Mouse (Mus musculus) forebrain, embryonic 16.5 days (tissue): Measurements from ENCODE around the gene Tbx21. TPM values are rescaled to one million over a fixed set of nuclear protein-coding genes. Genes with fewer than 3 reads are reported as not detected.

Source experiments
- ATAC-seq: fragments of 200-750 bp; cut with Nextera tagmentation; 2 replicates; pipeline ENCODE4 v1.8.0; 2017; ENCODE audit warnings: mild to moderate bottlenecking, moderate library complexity
- H3K27ac ChIP-seq: fragments of 300-500 bp; sonication (generic); 2 replicates; pipeline ENCODE4 v1.5.1; 2014; ENCODE audit warnings: low read length, control low read depth
- H3K27me3 ChIP-seq: fragments of 300-500 bp; sonication (generic); replicated peaks from 2 replicates; pipeline ENCODE4 v1.6.1; 2014; ENCODE audit warnings: low read length; ENCODE audit not compliant: control insufficient read depth, insufficient read depth
- H3K36me3 ChIP-seq: fragments of 300-500 bp; sonication (generic); 2 replicates; pipeline ENCODE4 v1.6.1; 2014; ENCODE audit not compliant: control insufficient read depth, insufficient read depth
- H3K4me1 ChIP-seq: fragments of 300-500 bp; sonication (generic); replicated peaks from 2 replicates; pipeline ENCODE4 v1.6.1; 2014; ENCODE audit warnings: low read length; ENCODE audit not compliant: control insufficient read depth, insufficient read depth
- H3K4me2 ChIP-seq: fragments of 300-500 bp; sonication (generic); 2 replicates; pipeline ENCODE4 v1.6.1; 2014; ENCODE audit warnings: mild to moderate bottlenecking, low read length, control low read depth
- H3K4me3 ChIP-seq: fragments of 300-500 bp; sonication (generic); replicated peaks from 2 replicates; pipeline ENCODE4 v1.5.1; 2014; ENCODE audit warnings: mild to moderate bottlenecking, low read length, control low read depth
- H3K9ac ChIP-seq: fragments of 300-500 bp; sonication (generic); replicated peaks from 2 replicates; pipeline ENCODE4 v1.6.1; 2014; ENCODE audit warnings: low read depth, low read length, control low read depth
- H3K9me3 ChIP-seq: fragments of 300-500 bp; sonication (generic); 2 replicates; pipeline ENCODE4 v1.6.1; 2016; ENCODE audit warnings: low read length; ENCODE audit not compliant: control insufficient read depth
- WGBS: fragments of 180-500 bp; shearing (Covaris S2); extraction: QIAGEN DNeasy Blood & Tissue Kit; methylation state at CpG from one replicate; pipeline ENCODE4 v1.1.7; 2014; 5-methylcytosine and 5-hydroxymethylcytosine counted together
- polyA plus RNA-seq: library from polyadenylated mRNA; unstranded; fragments of >200 nt; fragmentation: Nextera tagmentation; extraction: Ambion mirVana; gene quantifications from 2 replicates; pipeline ENCODE4 v1.2.1, GENCODE M21; 2015

The Tbx21 gene
- polyA plus RNA-seq, 1 experiment from 2014 or later = 0.38 TPM

- no peak overlapping the region for H3K4me2 ChIP-seq
Measured at GRCm38 (mm10) chr11:97149026-97149425, 33.9 kb upstream of the Tbx21 start.

GRCm38 (mm10) chr11:97148591-97148990, 33.5 kb upstream of the Tbx21 start:
- no peak for ATAC-seq
- 48% methylated on average over 12 of the region's 12 CpGs for WGBS
- no peak overlapping the region for H3K4me2 ChIP-seq

More at GRCm38 (mm10) chr11:97149026-97149425, 33.9 kb upstream of the Tbx21 start:
- H3K4me3 ChIP-seq = no peak overlapping the region
- H3K36me3 ChIP-seq = no peaks in the 10 kb centered on the region; the same call in 1 of the 2 replicates
- H3K9me3 ChIP-seq = no peaks in the 10 kb centered on the region
- peaks cover 22% of the 10 kb centered on the region for H3K4me1 ChIP-seq
- H3K9ac ChIP-seq = peak overlapping the region; percentile 4; the same call in 1 of the 2 replicates
- WGBS = 27% methylated on average over 9 of the region's 9 CpGs
- ATAC-seq = no peak
- H3K27me3 ChIP-seq = no peaks in the 10 kb centered on the region
- H3K27ac ChIP-seq = no peak overlapping the region

GRCm38 (mm10) chr11:97147333-97147732, 32.2 kb upstream of the Tbx21 start:
- Histone ChIP-seq H3K27ac (no peak overlapping the region), H3K36me3 (no peaks in the 10 kb centered on the region; the same call in 1 of the 2 replicates), H3K4me1 (peaks cover 17% of the 10 kb centered on the region), H3K4me3 (no peak overlapping the region), H3K4me2 (no peak overlapping the region), H3K27me3 (no peaks in the 10 kb centered on the region), H3K9ac (no peak overlapping the region), H3K9me3 (no peaks in the 10 kb centered on the region)
- WGBS = 89% methylated on average over 8 of the region's 8 CpGs
- no peak for ATAC-seq

More at GRCm38 (mm10) chr11:97148591-97148990, 33.5 kb upstream of the Tbx21 start:
- no peaks in the 10 kb centered on the region for H3K27me3 ChIP-seq
- no peaks in the 10 kb centered on the region; the same call in 1 of the 2 replicates for H3K36me3 ChIP-seq
- no peak overlapping the region for H3K27ac ChIP-seq
- H3K9me3 ChIP-seq = no peaks in the 10 kb centered on the region
- H3K4me1 ChIP-seq = peaks cover 22% of the 10 kb centered on the region
- no peak overlapping the region; the same call in 1 of the 2 replicates for H3K9ac ChIP-seq
- no peak overlapping the region for H3K4me3 ChIP-seq

GRCm38 (mm10) chr11:97146724-97147123, 31.6 kb upstream of the Tbx21 start:
- Histone ChIP-seq H3K27me3 (no peaks in the 10 kb centered on the region), H3K9ac (no peak overlapping the region), H3K27ac (no peak overlapping the region), H3K36me3 (no peaks in the 10 kb centered on the region; the same call in 1 of the 2 replicates), H3K4me3 (no peak overlapping the region), H3K4me2 (no peak overlapping the region), H3K9me3 (no peaks in the 10 kb centered on the region), H3K4me1 (peaks cover 12% of the 10 kb centered on the region)
- no peak for ATAC-seq
- WGBS = 7% methylated on average over 8 of the region's 8 CpGs

- no peaks in the 10 kb centered on the region for H3K27me3 ChIP-seq
- no peak for ATAC-seq
- H3K4me2 ChIP-seq = no peak overlapping the region
- no peaks in the 10 kb centered on the region; the same call in 1 of the 2 replicates for H3K36me3 ChIP-seq
- no peak overlapping the region for H3K27ac ChIP-seq
- H3K9ac ChIP-seq = no peak overlapping the region
- H3K4me1 ChIP-seq = peaks cover 12% of the 10 kb centered on the region
- H3K4me3 ChIP-seq = no peak overlapping the region
- WGBS = 87% methylated on average over 9 of the region's 9 CpGs
- H3K9me3 ChIP-seq = no peaks in the 10 kb centered on the region
Measured at GRCm38 (mm10) chr11:97145951-97146350, 30.8 kb upstream of the Tbx21 start.

GRCm38 (mm10) chr11:97145320-97145719, 30.2 kb upstream of the Tbx21 start:
- no peaks in the 10 kb centered on the region for H3K9me3 ChIP-seq
- no peak overlapping the region for H3K9ac ChIP-seq
- no peak for ATAC-seq
- no peak overlapping the region for H3K27ac ChIP-seq
- H3K4me1 ChIP-seq = peaks cover 12% of the 10 kb centered on the region
- no peaks in the 10 kb centered on the region for H3K27me3 ChIP-seq
- 96% methylated on average over 2 of the region's 2 CpGs for WGBS
- H3K4me2 ChIP-seq = no peak overlapping the region
- no peaks in the 10 kb centered on the region; the same call in 1 of the 2 replicates for H3K36me3 ChIP-seq
- H3K4me3 ChIP-seq = no peak overlapping the region

GRCm38 (mm10) chr11:97143196-97143900, 28.2 kb upstream of the Tbx21 start:
- H3K27ac ChIP-seq = no peak overlapping the region
- no peaks in the 10 kb centered on the region; the same call in 1 of the 2 replicates for H3K36me3 ChIP-seq
- H3K9ac ChIP-seq = no peak overlapping the region
- H3K9me3 ChIP-seq = no peaks in the 10 kb centered on the region
- H3K4me3 ChIP-seq = no peak overlapping the region
- WGBS = 89% methylated on average over 9 of the region's 9 CpGs
- no peaks in the 10 kb centered on the region for H3K27me3 ChIP-seq
- H3K4me1 ChIP-seq = peaks cover 13% of the 10 kb centered on the region
- ATAC-seq = no peak
- H3K4me2 ChIP-seq = no peak overlapping the region

- H3K9me3 ChIP-seq = no peaks in the 10 kb centered on the region
- no peaks in the 10 kb centered on the region for H3K27me3 ChIP-seq
- ATAC-seq = no peak
- H3K27ac ChIP-seq = no peak overlapping the region
- peaks cover 13% of the 10 kb centered on the region for H3K4me1 ChIP-seq
- H3K4me3 ChIP-seq = no peak overlapping the region
- 85% methylated on average over 8 of the region's 8 CpGs for WGBS
- no peaks in the 10 kb centered on the region; the same call in 1 of the 2 replicates for H3K36me3 ChIP-seq
- H3K9ac ChIP-seq = no peak overlapping the region
- no peak overlapping the region for H3K4me2 ChIP-seq
Measured at GRCm38 (mm10) chr11:97142159-97142608, 27.1 kb upstream of the Tbx21 start.

GRCm38 (mm10) chr11:97140811-97141210, 25.7 kb upstream of the Tbx21 start:
- no peak overlapping the region for H3K9ac ChIP-seq
- ATAC-seq = no peak
- no peaks in the 10 kb centered on the region for H3K27me3 ChIP-seq

More at GRCm38 (mm10) chr11:97140811-97141210, 25.7 kb upstream of the Tbx21 start:
- Histone ChIP-seq H3K27ac (no peak overlapping the region), H3K4me2 (no peak overlapping the region), H3K4me3 (no peak overlapping the region), H3K4me1 (peaks cover 13% of the 10 kb centered on the region), H3K9me3 (no peaks in the 10 kb centered on the region), H3K36me3 (no peaks in the 10 kb centered on the region; the same call in 1 of the 2 replicates)
- 78% methylated on average over 4 of the region's 4 CpGs for WGBS
